Mouse (Mus musculus) activated CD4-positive, CD25-positive, alpha-beta regulatory T cell, adult 9 weeks (primary cell): ENCODE data around the gene Retn. TPM values are rescaled to one million over a fixed set of nuclear protein-coding genes. Genes with fewer than 3 reads are reported as not detected.

Source experiments
- polyA plus RNA-seq: library from polyadenylated mRNA; unstranded; fragments of 100-300 nt; shearing (Covaris generic); gene quantifications from one replicate; pipeline ENCODE4 v1.2.1, GENCODE M21; 2017

Gene Retn
- not detected for polyA plus RNA-seq

DNA sequence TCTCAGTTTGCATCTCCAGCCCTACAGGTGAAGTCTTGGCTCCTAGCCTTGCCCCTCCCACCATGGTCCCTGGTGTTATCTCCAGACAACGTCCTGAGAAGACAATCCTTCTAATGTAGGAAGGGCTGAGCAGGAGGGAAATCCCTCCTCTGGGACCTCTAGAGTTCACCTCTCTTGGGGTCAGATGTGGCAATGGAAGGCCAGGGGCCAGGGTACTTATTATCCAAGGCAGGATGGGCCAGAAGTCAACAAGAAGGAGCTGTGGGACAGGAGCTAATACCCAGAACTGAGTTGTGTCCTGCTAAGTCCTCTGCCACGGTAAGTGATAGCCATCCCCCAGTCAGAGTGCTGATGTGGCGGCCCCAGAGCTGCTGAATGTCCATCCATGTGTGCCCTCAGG lies at the start of gene Retn:
TSS of gene Retn (plus strand) at position 245 of the 400 bp plus-strand sequence.

DNA sequence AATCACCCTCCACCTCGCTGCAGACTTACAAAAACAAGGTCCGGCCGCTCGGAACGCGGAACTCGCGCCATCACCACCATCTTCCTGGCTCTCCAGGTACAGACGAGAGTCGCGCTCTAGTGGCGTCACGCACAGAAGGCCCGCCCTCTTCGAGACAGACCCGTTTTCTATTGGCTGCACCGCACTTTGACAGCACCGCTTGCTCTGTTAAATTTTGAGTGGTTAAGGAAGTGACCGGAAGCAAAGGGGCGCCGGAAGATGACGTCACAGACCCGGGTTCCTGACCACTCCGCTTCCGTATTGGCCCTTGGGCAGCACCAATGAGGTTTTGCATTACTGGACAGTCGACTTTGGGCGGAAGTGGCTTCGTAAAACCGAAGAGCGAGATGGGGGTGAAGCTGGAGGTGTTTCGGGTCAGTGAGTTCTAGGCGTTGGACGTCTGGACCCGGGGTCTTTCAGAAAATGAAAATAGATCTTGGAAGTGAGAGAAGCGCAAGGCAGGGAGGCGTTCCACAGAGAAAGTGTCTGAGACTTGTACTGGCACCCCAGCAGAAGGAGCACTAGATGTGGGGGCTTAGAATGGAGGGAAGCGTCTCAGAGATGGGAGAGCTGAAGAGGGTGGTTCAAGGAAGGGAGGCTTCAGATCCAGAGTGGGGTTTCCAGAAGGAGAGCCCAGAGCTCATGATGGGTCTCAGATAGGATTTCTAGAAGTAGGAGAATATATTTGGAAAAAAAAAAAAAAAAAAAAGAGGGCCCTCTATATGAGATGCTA lies 34.2 kb upstream of the Retn start, which contains the start of the genes Xab2 and Pet100:
TSS of gene Xab2 (minus strand) at position 118 of the 772 bp plus-strand sequence.
TSS of gene Pet100 (plus strand) at position 350 of the 772 bp plus-strand sequence.

DNA sequence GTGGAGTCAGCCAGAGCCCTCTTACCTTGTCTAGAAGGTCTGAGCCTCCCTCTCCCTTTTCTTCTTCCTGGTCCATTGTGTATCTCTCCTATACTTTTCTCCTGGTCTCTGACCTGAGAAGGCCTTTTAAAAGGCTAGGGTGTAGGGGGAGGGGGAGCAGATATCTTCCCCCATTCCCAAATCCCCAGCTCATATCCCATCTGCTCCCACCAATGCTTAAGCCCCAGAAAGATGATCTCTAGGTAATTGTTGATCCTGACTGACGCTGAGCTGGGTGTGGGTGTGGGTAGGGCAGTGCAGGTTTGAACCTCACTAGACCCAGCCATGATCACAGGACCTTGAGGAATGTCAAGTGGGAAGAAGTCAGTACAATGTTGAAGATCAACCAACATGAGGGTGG lies 30.1 kb upstream of the Retn start, which contains the start of gene Pcp2:
TSS of gene Pcp2 (minus strand) at position 101 of the 400 bp plus-strand sequence.

DNA sequence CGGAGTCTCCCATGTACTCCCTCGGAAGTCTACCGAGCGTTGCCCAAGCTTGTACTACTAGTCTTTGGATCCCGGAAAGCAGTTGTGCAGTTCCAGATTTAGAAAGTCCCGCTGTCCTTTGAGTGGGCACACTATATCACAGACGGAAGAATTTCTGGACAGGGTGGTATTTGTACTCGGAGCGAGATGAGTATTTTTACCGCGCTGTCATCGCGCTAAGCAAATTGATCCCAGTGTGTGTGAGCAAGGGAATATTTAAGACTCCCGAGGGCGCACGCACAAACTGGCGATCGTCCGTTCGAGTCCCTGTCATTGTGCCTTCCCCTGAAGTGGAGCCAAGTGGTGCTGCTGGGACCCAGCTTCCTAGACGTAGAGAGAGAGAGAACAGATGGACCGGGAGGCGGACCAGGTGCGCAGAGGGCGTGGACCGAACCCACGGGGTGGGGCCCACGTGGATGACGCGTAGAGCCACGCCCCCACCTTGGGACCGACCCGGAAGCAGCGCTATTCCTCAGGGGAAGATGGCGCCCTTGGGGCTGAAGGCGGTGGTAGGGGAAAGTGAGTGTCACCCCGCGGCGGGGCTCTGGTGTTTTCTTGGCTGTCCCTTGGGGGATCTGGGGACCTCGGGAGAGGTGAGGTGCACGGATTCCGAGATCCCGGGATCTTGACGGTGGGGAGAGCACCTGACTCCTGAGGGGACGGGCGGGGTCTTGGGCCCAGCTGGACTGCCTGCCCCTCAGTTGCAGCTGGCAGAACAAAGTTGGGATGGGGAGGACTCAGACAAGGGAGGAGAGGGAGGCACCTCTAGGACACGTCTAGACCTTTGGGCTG lies 24.7 kb upstream of the Retn start, which contains the start of gene Stxbp2:
TSS of gene Stxbp2 (plus strand) at position 309 of the 831 bp plus-strand sequence.

DNA sequence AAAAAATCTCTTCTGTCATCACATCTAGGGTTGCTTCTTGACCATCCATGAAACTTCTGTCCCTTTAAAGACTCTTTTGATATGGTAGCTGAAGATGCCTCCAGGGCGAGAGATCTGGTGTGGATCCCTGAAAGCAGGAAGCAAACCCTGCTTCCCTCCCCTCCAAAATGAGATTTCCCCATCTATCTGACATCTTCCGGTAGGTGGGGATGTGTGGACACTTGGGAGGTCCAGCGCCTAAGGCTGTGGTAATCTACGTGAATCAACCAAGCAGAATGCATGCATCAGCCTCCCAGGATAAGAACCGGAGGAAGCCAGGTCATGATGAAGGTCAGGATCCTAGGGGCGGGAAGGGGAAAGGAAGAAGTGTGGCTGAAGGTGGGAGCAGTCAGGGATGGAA lies 9.9 kb downstream of the Retn start, which contains the start of gene Mcemp1:
TSS of gene Mcemp1 (plus strand) at position 248 of the 400 bp plus-strand sequence.

DNA sequence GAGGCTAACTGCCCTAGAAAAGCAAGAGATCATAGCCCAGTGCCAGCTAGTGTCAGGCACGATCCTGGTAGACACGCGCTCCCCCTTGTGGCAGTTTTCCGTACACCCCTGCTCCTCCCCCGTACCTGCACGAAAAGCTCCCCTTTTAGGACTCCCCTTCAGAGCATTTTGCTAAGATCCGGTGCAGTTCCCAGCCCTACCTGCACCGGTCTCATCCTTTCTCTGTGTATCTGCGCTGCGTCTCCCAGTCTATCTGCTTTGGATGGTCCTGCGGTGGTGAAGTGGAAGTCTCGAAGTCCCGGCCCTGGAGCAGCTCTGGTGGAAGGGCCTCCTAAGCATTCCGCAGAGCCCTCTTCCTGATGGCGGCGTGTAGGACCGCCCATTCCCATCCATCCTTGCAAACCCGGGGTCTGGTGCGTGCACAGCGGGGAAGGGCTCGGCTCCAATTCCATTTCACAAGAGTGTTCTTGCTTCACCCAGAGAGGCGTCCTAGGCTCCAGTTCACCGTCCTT lies 16.5 kb downstream of the Retn start, which contains the start of gene Fcor:
TSS of gene Fcor (minus strand) at position 383 of the 512 bp plus-strand sequence.

DNA sequence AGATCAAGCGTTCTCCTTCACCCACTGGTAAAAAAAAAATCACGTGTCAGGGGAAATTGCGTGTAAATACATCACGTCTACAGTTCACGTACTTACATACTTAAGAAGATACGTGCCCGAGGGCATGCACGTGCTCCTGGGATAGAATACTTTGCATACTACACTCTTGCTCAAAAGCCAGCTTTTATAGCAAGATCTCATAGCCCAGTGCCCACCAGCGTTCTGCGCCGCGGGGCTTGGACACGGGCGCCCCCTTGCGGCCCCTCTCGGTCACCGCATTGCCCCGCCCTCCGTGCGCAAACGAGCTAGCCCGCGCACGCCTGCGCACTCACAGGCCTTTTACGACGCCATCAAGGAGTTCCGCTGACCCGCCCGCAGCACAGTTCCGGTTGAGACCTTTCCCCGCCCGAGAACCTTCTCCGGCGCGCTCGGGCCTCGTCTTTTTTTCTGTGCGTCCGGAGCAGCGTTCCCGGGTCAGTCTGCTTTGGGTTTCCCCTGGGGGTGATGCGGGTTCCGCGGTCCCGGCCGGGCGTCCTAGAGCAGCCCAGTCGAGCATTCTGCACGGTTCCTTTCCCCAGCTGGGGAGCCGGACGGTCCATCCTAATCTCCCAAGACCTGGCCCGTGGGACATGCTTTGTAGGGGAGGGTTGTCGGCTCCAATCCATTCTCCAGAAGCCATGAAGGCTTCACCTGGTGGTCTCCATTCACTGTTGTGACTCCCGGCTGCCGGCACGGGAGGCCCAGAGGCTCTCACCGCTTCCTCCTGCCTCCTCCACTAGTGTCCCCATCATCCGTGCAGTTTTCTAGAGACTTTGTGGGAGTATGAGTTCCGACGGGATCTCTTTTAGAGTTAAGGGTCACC lies 20.8 kb downstream of the Retn start, which contains the start of gene Trappc5:
TSS of gene Trappc5 (plus strand) at position 169 of the 862 bp plus-strand sequence.

DNA sequence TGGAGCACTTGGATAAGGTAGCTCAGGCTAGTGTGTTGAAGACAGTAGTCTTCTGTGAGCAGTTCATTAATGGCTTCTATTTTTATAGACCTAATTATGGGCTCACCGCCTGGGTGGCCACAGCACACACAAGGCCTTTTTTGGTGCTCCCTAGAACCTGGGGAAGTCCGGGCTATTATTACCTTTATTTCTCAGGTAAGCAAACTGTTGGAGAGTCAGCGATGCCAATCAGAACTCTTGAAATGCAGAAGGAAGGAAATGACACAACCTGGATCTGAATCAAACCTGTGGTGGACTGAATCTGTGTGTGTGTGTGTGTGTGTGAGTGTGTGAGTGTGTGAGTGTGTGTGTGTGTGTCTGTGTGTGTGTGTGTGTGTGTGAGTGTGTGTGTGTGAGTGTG lies 38.6 kb downstream of the Retn start, which contains the start of gene Fcer2a:
TSS of gene Fcer2a (minus strand) at position 55 of the 400 bp plus-strand sequence.

Other genes with a start within 250 kb of the Retn start
- gene Pex11g, start 188.1 kb upstream of the Retn start, polyA plus RNA-seq: 5.8 TPM
- gene Tex45, start 184.9 kb upstream of the Retn start, polyA plus RNA-seq: not detected
- gene Zfp358, start 162.6 kb upstream of the Retn start, polyA plus RNA-seq: 3.2 TPM
- gene Mcoln1, start 155.3 kb upstream of the Retn start, polyA plus RNA-seq: 31.9 TPM
- gene Pnpla6, start 140.4 kb upstream of the Retn start, polyA plus RNA-seq: 65.1 TPM
- not detected for gene C330021F23Rik, start 87.8 kb upstream of the Retn start, polyA plus RNA-seq
- gene Camsap3, start 68.5 kb upstream of the Retn start, polyA plus RNA-seq: not detected
- 119 TPM for gene Xab2, start 34.5 kb upstream of the Retn start, polyA plus RNA-seq
- gene Pet100, start 34.2 kb upstream of the Retn start, polyA plus RNA-seq: 134 TPM
- 0.40 TPM for gene Pcp2, start 30.2 kb upstream of the Retn start, polyA plus RNA-seq
- gene Stxbp2, start 24.8 kb upstream of the Retn start, polyA plus RNA-seq: 238 TPM
- not detected for gene Mcemp1, start 10.0 kb downstream of the Retn start, polyA plus RNA-seq
- not detected for gene Fcor, start 16.6 kb downstream of the Retn start, polyA plus RNA-seq
- 39.1 TPM for gene Trappc5, start 20.5 kb downstream of the Retn start, polyA plus RNA-seq
- gene Fcer2a, start 38.4 kb downstream of the Retn start, polyA plus RNA-seq: 0.37 TPM
- gene Clec4g, start 64.9 kb downstream of the Retn start, polyA plus RNA-seq: not detected
- gene Cd209a, start 93.2 kb downstream of the Retn start, polyA plus RNA-seq: not detected
- not detected for gene Cd209e, start 198.5 kb downstream of the Retn start, polyA plus RNA-seq
- not detected for gene Cd209d, start 222.8 kb downstream of the Retn start, polyA plus RNA-seq